Mouse (Mus musculus) lung, adult 2 months (tissue): ENCODE results near the gene Nme4.

ENCODE experiments used
- CTCF ChIP-seq: fragments of 200-500 bp; IDR thresholded peaks from 2 replicates; pipeline ENCODE4 v1.5.1; 2011; ENCODE audit warnings: mild to moderate bottlenecking, low read length, control low read depth; ENCODE audit not compliant: insufficient read depth
- POLR2A ChIP-seq: fragments of 200-500 bp; IDR thresholded peaks from 2 replicates; pipeline ENCODE4 v1.6.1; 2011; ENCODE audit warnings: low read depth, mild to moderate bottlenecking, control low read depth, low read length, borderline replicate concordance; ENCODE audit errors: extremely low read depth

DNA sequence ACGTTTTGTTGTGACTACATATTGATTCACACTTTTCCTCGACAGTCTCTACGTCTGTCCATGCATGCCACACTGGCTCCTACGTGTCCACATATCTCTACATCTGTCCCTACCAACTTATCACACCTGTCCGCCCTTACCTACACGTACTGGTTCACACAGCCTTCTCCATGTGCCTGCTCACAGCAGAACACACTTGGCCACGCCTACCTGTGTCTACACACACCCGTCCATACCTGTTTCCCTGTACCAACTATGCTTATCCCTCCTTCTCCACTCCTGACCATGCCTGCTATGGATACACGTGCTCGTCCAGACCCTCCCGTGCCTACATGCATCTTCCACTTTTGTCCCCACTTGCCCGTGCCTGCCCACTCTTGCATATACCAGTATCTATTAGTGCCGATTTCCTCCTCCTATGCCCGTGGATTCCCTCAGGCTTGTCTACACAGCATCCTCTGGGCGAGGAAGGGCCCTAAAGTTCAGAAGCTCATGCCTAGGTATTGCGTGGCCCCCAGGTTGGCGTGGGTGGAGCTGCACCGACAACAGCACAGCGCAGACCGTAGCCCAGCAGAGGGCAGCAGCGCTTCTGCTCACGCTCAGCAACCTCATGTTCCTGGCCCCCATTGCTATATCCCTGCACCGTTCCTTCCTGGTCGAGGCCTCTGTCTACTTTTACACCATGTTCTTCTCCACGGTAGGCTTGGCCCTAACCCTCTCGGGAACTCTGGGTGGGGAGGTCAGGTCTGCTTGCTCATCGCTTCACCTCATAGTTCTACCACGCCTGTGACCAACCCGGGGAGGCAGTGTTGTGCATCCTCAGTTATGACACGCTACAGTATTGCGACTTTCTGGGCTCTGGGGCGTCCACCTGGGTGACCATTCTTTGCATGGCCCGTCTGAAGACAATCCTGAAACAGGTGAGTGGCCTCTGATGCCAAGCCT is 24.6 kb upstream of the Nme4 start:
- TF ChIP-seq POLR2A (peak; percentile 14; the same call in 1 of the 2 replicates), CTCF (peak; percentile 88)
